Mouse (Mus musculus): ENCODE data around the gene Nrxn3. TPM values are rescaled to one million over a fixed set of nuclear protein-coding genes. Genes with fewer than 3 reads are reported as not detected.

Gene Nrxn3
- total RNA-seq, 2 experiments from 2014 or later, result 153 to 159 TPM

DNA sequence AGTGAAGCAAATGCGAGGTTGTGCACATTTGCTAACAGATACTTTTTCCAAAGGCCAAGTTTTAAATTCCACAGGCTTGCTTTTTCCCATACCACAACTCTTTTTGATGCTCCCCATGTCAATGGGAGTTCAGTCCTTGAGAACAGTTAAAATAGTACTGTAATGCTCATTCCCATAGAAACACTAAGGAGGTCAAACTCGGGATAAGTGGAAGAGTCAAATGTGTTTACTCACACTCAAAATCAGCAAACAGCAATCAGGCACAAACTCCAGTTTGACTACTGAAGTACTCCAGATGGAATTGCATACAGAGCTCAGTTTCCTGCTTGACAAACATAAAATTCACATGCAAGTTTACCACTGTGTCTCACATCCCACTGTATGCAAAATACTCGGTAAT lies 1458.9 kb downstream of the Nrxn3 start:
- intact Hi-C loops (cut with DNase I), result no loop called here
- no peak for DNase-seq

DNA sequence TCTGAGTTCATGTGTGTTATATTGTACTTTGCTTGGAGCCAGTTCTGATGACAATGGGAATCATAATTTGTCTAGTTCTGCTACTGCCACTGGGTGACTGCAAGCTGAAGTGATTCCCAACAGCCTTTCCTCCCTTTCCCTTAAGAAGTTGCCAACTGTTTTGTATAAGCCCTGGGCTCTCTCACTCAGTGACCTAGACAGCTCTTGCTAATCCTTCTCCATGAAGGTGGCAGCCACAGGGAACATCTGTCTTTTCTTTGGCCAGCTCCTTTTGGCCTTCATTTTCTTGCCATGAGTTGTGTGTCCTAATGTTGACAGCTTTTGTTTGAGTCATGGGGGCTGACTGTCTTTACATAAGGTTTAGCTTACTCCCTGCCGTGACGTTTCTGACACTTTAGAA lies 1460.3 kb downstream of the Nrxn3 start:
- intact Hi-C loops (cut with DNase I), result no loop called here
- DNase-seq, result peak; percentile 6

DNA sequence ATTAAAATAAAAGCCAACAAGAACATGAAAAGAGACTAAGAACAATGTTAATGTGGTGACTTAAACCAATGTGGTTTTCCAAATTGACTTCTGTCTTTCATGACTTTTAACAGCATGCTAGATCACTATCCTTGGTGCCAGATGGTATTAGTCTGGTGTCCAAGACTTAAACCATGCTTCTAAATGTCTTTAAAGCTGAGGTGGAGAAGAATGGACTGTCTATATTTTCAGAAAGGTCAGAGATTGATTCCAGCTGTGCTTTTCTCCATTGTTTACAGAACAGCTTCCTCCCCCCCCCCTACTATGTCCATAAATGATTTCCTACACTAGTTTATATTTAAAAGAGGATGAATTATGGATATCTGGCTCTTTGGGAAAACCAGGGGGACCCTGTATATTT lies 1473.5 kb downstream of the Nrxn3 start:
- intact Hi-C loops (cut with DNase I), result no loop called here
- no peak for DNase-seq

DNA sequence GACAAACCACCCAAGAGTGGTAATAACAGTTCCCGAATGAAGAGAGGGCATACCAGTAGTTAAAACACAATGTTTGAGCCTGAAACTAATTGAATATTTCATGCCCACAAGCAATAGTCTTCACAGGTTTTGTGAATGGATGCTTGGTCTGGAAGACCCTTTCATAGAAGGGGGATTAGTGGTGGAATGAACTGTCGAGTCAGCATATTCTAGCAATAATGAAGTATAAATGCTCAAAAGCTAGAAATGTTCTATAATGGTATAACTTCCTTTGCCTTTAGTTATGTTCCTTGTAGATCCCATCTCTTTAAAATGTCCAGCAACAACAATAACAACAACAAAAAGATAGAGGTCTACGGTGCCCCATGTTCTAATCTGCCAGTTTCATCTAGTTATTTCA lies 1475.3 kb downstream of the Nrxn3 start:
- intact Hi-C loops (cut with DNase I), result no loop called here
- DNase-seq, result no peak

DNA sequence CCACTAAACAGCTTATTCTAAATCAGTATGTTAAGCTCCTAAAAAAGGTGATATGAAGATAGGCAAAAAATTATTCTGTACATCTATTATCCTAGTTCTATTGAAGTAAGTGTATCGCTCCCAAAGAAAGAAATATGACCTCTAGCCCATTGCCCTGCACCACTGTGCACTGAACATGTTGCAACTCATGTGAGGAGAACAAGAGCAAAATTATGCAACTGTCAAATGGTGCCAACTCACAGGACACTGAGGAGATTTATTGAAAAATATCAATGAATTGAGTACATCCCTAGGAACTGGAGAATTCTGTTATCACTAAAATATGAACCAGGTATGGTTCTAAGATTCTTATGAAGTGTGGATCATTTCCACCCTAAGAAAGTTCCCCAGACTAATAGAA lies 1479.8 kb downstream of the Nrxn3 start:
- intact Hi-C loops (cut with DNase I), result no loop called here
- no peak for DNase-seq

DNA sequence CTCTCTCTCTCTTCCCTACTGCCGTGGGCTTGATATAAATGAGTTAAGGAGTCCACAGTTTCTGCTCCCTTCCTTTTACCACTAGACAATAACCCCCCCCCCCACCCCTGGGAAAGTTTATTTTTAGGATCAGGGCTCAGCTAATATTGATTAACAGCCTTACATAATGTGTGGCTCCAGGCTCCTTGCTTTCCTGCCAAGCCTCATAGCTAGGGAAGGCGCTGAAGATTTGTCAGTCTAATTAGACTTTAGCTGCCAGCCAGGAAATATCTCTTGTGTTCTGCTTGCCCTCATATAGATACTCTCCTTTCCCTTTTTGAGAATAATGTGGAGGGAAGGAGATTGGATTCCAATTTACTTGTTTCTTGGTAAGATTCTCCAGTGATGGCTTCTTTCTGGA lies 1488.7 kb downstream of the Nrxn3 start:
- no peak for DNase-seq
- intact Hi-C loops (cut with DNase I), result no loop called here

DNA sequence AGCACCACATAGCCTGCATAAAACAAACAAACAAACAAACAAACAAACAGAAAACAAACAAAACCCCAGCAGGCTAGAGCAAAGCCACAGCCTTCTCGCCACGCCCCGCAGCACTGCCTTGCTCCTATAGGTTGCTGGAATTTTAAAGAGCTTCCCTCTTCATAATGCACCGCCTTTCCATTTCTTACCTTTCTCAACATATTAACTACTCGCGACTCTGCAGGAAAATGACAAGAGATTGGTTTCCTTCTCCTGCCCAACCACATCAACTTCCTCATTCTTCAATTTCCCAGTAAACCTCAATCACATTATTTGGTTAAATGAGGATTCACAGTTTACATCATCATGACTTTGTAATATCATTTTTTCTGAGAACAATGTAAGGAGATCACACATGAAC lies 1494.4 kb downstream of the Nrxn3 start:
- intact Hi-C loops (cut with DNase I), result no loop called here
- DNase-seq, result no peak

DNA sequence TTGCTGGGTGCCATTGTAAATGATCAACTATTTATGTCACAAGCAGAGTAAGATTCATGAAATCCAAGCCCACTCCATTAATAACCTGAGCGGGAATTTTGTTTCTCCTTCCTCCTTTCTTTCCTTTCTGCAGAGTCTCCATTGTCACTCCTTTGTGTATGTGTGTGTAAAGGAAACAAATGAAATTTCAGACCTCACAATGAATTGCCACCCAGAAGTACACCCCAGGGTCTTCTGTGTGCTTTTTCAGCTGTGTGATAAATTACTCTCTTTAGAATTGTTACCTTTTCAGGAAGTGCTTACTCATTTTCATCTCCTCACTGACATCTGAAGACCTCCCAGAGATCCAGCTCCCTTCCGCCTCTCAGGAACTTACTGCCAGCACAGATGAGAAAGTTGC lies 1506.4 kb downstream of the Nrxn3 start:
- intact Hi-C loops (cut with DNase I), result no loop called here
- no peak for DNase-seq

DNA sequence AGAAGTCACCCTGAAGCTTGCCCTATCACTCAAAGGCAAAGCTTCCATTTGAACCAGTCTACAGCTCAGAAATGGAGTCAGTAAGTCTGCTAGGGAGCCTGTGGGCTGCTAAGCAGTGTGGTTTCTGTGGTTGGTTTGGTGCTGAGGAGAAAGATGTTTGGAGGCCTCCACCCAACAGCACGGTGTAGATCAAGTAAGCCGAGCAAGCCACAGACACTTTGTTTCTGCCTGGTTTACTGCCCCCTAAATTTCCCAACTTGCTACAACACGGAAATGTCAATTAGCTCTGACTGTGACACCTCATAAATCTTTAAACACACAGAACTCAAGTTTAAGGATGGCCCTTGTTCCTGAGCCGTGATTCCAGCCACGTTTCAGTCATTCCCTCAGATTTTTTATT lies 1513.4 kb downstream of the Nrxn3 start:
- DNase-seq, result no peak
- intact Hi-C loops (cut with DNase I), result no loop called here

DNA sequence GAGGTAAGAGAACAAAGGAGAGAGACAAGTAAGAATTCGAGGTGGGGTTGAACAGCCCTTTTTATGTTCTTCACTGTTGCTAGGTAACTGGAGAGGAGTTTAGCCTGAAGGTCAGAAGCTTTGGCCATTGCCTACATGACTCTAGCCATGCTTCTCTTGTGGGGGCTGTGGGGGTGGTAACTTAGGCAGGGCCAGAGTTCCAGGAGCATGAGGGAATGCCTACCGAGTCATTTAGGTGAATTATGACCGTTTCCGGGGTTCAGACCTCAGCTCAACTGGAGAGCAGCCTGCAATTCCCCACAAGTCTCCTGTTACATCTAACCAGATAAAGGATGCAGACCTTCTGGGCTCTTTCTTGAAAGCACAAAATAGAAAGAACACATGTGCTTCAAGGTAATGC lies 1537.6 kb downstream of the Nrxn3 start:
- no peak for DNase-seq
- intact Hi-C loops (cut with DNase I), result no loop called here

DNA sequence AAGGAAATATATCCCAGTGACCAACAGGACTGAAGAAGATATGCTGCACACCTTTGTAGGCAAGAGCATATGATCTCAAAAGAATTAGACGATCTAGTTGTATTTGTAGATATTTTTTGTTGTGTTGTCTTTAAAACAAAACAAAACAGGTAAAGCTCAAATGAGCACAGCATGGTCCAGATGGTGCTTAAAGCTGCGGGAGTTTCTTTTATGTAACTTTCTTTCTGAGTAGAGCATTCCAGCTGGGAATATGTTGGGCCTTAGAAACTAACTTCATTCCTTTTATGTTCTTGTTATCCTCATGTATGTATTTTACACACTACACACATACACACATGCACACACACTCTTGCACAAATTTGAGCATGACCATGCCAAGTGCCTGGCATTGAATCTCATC lies 1545.4 kb downstream of the Nrxn3 start:
- intact Hi-C loops (cut with DNase I), result no loop called here
- DNase-seq, result no peak

DNA sequence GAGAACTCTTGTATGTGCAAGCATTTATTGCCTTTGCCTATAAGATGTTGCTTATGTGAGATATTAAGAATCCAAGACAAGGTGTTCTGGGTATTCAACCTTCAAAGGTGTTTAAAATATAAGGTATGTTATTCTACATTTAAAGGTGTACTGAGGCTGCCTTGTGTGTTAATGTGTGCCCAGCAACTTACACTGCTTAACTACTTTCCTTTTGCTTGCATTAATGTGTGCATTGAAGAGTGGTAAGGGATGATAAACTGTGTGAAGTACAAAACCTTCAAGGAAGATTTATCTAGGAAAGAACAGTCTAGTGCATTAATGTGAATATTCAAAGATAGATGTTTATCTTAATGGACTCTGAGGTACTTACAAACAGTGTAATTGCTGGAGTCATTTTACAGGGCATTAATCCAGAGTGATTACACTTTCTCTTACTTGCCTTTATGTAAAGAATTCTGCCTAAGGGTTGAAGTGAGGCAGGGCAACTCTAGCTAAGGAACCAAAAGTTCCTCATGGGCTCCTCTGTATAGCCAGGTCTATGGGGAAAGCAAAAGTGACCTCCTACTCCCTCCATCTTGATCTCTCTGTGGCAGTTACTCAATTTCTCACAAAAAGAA lies 1548.2 kb downstream of the Nrxn3 start:
- DNase-seq, result no peak
- intact Hi-C loops (cut with DNase I), result no loop called here

DNA sequence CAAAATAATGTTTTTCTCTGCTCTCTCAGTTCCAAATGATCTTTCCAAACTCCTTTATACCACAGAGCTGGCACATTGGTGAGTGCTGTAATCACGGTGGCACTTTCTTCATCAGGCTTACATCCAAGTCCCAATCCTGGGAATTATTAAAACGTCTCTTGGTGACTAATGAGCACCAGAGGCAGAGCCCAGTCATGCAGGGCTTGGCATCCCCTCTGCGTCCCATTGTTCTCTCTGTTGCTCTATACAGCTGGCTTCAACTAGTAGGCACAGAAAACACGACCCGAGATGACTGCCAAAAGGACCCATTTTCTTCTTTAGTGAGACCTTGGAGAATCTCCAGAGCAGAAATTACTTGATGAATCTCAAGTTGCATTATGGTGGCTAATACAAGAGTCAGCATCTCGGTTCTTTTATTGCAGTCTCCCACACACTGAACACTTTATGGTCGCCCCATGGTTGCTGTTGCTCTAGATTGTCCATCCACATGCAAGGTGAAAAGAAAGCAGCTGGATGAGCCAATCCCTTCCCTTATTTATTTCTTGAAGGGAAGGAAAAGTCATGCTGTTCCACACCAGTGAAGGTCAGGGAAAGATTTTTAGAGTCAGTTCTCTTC lies 1552.1 kb downstream of the Nrxn3 start:
- intact Hi-C loops (cut with DNase I), result no loop called here
- DNase-seq, result peak; percentile 67

DNA sequence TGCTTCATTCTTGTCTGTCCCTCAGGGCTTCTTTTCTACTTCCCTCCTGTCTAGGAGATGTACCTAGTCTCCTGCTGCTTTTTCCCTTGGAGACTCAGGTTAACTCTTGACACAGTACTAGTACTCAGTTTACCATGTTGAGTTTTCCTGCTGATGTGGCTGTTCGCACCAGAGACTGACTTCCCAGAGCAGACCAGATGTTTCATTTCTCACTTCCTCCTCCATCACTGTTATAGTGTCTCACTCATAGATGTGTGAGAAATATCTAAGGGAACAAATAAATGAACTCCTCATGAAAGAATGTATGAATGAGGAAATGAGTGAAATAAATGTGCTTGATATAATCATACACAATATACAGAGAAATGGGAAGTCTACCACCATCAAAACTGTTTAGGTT lies 1558.6 kb downstream of the Nrxn3 start:
- intact Hi-C loops (cut with DNase I), result no loop called here
- DNase-seq, result no peak

DNA sequence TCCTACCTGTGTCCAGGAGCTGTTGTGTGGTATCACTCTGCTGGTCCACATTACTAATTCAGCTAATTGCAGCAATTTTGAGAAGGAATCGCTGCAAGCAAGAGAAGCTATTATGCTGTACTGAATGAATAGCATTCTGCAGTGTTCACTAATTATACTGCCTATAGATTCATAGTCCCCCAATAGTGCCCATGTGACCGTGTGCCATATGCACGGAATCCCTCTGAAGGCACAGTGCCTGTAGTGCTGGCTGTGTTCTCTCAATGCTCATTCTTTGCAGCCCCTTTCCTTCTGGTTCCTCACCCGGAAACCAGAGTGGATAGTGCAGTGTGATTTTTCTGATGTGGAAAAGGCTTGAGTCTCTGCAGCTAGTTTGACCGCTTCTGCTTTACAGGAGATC lies 1560.3 kb downstream of the Nrxn3 start:
- intact Hi-C loops (cut with DNase I), result no loop called here
- no peak for DNase-seq

DNA sequence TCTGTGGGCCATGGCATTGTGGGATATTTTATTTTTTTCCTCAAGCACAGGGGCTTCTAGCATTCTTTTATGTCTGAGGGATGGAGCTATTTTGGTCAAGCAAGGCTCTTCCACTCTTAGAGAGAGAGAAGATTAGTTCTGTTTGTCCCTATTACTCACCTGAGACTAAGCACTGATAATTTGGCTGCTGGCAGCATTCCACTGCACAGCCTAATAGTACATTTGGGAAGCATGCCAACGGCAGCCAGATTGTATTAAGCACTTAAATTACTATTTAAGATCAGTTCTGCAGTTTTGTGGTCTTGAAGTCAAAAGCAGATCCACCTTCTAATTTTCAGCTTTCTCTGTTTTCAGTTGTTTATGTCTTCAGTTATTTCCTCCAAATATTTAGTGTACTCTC lies 1580.0 kb downstream of the Nrxn3 start:
- DNase-seq, result peak; percentile 18
- intact Hi-C loops (cut with DNase I), result no loop called here

DNA sequence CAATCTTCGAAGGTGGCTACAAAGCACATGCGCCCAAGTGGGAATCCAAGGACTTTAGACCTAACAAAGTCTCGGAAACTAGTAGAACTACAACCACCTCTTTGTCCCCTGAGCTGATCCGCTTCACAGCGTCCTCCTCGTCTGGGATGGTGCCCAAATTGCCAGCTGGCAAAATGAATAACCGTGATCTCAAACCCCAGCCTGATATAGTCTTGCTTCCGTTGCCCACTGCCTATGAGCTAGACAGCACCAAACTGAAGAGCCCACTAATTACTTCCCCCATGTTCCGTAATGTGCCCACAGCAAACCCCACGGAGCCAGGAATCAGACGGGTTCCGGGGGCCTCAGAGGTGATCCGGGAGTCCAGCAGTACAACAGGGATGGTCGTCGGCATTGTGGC lies 1609.1 kb downstream of the Nrxn3 start:
- no peak for DNase-seq
- intact Hi-C loops (cut with DNase I), result no loop called here

DNA sequence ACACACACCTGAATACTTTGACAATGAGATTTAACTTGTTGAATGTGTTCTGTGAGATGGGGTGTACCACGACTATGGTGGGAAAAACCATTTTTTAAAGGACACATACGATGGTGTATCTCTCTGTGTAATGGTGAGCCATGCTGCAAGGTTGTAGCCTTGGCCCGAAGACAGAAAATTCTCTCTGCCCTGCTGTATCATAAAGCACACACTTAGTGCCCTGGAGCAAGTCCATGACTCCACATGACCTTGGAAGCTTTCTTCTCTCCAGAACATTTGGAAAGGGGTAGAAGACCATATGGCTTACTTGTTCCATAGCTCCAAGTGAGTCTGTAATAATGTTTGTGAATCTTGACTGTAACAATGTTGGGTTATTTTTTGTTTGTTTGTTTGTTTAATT lies 1609.8 kb downstream of the Nrxn3 start:
- intact Hi-C loops (cut with DNase I), result no loop called here
- no peak for DNase-seq

DNA sequence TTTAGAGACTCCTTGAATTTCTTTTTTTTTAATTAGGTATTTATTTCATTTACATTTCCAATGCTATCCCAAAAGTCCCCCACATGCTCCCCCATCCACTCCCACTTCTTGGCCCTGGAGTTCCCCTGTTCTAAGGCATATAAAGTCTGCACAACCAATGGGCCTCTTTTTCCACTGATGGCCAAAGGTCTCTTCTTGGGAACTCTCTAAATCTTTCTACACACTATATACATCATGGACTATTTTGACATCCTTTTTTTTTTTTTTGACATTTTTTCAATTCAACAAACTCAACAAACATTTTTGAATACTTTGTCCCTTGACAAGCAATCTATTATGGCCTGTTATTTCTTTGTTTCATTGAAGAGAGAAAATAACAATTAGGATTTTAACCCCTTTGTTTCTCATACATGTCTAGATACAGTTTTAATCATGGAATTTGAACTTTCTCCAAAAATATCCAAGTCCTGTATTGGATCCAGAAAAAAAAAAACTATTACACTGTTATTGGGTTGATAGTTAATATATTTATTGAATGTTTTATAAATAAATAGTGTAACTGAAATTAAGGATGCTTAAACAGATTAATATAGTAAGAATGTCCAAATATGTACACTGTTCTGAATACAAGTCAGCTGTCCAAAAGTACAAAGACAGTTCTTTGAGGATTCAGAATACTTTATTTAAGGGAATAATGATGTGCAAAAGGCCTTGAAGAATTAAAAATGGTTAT lies 1615.0 kb downstream of the Nrxn3 start:
- intact Hi-C loops (cut with DNase I), result no loop called here
- DNase-seq, result no peak

DNA sequence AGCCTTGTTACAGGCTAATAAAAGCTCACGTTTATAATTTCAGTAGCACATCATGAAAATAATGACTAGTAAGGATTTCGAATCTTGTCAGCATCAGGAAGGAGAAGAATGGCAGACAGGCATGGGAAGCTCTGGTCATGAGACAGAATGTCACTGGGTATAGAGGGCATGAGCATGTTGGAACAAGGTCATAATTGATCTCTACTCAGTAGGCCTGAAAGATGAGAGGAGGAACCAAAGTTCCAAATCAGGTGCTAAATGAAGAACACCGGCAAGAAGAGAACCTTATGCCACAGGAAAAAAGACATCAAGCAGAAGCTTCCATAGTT lies 1615.5 kb downstream of the Nrxn3 start:
- DNase-seq, result no peak
- intact Hi-C loops (cut with DNase I), result no loop called here

Measured in left cerebral cortex, postnatal 4 days (tissue).